Mouse (Mus musculus) layer of hippocampus, adult 18-20 months (tissue): Measurements from ENCODE around the gene Trove2. TPM values are rescaled to one million over a fixed set of nuclear protein-coding genes. Genes with fewer than 3 reads are reported as not detected.

Experiments
- DNase-seq, 2 experiments: peaks; one replicate each; pipeline ENCODE4 v3.0.0; 2022; ENCODE audit warnings: low spot score in 2 of 2
- long read RNA-seq: library from polyadenylated mRNA; stranded (forward); transcript quantifications from one replicate; pipeline ENCODE4 v2.0.0, GENCODE M21; 2021
- total RNA-seq, 2 experiments: library from RNA; stranded (reverse); gene quantifications; 2 replicates each; pipeline ENCODE4 v1.2.3; 2021

Trove2 gene
- total RNA-seq, result 10 to 100 TPM; 29.2 to 29.9 TPM
- long read RNA-seq, full-length matches to known transcripts, result 7 of 14 reads
- long read RNA-seq, partial matches to known transcripts, result 0 of 14 reads
- long read RNA-seq, other reads (novel, unspliced or antisense), result 7 of 14 reads

DNA sequence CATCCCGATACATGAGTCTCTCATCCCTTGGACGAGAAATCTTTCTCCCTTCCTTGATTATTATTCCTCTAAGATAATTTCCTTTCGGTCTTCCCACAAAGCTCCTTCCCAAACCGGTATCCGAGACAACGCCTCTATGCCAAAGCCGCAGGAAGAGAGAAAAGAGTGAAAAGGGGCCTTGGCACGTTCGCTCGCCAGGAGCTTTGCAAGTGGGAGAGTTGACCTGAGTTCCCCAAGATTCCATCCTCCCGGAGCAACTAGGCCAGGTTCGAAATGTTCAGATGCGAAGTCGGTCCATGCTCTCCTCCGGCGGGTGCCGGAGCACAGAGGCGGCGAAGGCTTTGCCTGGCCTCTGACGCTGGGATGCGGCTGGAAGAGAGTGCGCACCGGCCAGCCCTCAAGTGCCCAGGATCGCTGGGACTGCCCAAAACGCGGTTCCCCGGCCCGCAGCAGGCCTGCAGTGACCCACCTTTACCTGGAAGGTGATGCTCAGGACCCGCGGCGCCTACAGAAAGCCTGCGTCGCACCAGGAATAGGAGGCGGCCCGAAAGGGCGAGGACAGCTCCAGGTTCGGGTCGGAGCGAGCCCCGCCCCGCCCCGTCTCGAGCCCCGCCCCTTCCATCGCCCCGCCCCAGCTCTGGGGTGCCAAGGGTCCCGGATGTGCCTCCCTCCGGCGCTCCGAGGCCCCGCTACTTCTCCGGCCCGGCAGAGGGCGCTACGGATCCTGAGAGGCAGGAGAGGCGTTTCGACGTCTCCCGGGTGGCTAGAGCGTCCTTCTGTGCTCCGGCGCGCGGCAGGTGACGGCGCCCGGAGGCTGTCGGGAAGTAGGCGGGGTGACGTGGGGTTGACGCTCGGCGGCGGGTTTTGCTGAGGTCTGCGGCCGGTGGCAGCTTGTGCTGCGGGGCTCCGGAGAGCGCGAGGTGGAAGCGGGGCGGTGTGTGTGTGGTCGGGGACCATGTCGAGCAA lies at the start of gene Trove2, which contains the start of gene Uchl5:
TSS of gene Trove2 (minus strand) at position 623 of the 966 bp plus-strand sequence.
TSS of gene Uchl5 (plus strand) at position 827 of the 966 bp plus-strand sequence.
- peak; percentile 97 to 98 for DNase-seq

DNA sequence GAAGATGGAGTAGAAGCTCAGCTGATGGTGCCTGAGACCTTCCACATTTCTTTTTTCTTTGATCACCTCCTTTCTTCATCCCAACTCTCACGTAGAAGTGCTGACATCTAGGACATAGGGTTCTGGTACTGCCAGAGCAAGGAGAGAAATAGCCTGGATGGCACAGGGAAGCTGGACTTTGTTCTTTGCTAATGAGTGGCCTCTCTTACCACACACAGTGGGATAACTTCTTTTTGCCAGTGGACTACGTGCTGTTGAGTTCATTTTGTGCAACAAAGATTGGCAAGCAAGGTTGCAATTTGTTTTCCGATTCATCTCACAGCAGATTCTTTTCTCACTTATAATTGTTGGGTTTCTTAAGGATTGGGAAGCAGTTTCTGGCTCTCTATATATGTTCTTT lies 45.8 kb upstream of the Trove2 start:
- no peak for DNase-seq

DNA sequence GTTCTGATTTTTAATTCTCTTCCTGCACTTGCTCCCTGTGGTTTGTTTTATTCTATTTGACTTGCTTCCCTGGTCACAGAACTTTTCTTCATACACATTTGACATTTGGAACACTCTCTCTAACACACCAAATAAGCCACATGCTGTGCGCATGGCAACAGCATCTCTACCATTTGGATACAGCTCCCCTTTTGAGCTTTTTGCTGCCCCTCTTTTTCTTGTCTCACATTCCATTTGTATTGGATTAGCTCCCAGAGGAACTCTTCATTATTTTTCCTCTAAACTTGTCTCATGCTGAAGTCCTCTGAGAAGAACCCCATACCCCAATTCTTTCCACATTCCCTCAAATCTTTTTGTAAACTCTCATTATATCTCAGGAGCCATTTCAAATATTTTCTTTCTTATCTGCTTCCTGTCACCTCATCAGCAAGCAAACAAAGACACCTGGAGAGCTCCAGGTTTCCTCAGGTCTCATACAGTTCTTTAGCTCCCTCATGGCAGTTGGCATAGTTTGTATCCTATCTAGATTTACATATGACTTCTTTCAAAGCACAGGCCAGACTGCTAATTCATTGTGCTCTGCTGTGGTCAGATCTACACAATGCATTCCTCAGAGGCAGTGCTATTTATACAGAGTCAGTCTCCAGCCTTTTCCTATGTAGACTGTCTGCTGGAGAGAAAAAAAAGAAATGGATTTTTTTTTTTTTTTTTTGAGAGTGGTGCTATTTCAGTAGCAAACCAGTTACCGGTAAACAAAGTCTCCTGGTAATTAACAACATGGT lies 43.4 kb upstream of the Trove2 start:
- no peak for DNase-seq

DNA sequence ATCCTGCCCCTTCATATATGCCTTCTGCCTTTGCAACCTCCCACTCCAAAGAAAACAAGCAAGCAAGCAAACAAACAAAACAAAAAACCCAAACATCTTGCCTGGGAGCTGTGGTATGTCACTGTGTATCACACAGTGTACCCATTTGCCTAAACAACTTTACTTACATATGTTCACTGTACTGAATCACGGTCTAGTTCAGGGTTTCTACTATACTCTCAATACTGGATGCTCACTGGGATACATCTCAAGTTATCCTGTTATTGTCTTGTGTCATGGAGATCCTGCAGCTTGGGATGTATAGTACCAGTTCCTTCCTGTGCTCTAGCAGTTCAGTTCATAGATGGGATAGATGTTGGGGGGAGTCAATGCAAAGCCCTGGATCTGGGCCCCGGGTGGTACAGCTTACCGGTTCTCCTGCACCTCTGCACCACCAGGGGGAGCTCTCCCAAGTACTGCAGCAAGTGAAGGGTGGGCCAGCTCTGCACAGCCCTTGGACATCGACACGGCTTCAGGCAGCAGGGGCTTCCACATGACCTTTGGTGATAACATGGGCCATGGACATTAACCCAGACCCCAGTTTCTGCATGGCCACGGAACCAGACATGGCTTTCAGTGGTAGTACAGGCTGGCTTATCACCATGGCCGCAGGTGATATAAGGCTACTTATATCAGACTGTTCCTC lies 37.0 kb upstream of the Trove2 start:
- DNase-seq, result peak; percentile 44 to 82

DNA sequence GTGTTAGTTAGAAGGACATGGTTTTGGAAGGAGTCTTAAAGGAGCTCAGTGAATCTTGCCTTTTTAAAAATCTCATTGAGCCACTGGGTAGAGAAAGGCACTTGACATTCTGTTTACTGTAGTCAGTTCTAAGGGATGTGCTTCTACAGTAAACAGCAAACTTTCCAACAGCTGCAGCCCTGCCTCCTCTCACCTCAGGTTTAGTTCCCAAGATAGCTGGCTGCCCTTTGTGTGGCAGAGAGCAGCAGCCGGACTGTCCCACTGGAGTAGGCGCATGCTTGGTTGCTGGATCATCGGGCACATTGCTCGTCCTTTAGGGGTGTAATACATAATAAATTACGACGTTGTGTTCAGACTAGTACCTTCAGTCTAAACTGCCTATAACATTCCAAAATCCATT lies 32.2 kb upstream of the Trove2 start:
- DNase-seq, result no peak

DNA sequence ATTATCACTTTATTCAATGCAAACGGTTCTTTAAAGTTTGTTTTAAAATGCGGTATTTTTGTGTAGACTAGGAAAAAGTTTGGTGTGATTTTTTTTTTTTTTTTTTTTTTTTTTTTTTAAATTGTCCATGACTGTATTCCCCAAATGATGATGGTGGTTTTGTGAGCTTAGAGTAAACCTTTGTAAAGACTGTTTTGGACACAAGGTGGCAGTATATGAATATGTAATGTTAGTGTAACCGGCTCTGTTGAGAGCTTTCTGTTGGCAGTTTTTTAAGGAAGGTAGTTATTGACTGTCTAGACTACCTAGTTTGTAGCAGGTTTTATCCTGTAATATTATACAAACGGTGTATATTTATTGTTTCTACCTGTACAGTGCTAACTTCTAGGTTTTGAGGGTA lies 26.7 kb upstream of the Trove2 start:
- DNase-seq, result peak in 1 of 2 experiments; percentile 80

DNA sequence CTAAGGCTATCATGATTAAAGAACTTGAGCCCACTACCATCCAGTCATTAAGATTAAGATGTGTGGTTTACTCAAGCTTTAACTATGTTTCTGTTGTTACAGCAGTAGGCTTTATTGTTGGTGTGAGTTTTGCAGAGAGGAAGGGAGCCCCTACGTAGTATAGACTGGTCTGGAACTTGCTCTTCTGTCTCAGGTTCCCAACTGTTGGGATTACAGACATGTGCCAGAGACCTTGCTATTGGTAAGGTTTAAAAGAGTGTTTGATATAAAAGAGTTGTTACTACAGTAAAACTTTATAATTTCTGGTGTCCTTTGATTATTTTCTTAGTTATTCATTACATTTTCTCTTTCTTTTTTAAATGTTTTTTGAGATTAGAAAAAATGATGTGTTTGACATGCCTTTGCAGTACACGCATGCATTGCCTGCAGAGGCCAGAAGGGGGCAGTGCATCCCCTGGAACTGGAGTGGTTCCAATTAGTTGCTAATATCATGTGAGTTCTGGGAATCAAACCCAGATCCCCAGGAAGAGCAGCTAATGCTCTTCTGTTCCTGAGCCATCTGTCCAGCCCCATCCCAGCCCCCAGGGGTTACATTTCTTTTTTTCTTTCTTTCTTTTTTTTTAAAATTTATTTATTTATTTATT lies 11.8 kb upstream of the Trove2 start:
- no peak for DNase-seq

DNA sequence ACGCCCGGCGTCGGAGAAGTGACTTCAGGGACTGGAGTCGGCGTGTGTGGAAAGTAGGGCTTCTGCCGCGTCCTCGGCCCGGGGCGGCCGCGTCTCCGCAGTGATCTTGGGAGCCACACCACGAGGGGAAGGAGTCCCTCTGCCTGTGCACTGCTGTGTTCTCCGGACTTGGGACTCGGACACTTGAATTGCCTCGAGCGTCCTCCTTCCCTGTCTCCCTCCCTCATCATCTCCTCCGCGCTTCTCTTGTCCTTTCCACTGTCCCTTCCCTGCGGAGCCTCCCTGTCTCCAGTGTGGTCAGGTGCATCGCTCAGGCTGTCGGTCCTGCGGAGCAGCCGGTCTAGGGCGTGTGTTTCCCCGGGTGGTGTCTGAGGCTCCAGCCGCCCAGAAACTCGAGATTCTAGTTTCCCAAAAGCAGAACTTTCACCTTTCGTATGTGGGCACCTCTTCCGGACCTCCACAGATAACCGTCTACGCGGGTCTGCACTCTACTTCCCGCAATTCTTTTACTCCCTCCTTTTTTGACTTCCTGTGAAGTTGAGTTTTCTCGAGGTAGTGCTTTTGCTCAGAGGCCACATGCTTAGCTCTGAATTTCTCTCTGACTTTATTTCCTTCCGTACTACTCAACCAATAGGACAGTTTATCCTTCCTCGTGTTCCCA lies 820 bp upstream of the Trove2 start:
- no peak for DNase-seq

DNA sequence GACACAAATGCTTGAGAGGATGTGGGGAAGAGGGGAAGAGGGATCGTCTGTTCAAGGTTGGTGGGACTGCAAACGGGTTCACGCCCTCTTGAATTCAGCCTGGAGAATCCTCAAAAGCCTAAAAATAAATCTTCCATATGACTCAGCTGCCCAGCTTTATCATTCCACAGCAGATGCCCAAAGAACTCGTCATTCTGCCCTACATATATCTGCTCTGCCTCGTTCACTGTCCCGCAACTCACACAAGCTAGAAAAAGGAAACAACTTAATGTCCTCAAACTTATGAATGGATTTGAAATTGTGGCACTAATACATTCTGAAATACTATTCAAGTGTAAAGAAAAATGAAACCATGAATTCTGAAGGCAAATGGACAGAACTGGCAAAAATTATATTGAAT lies 3.0 kb downstream of the Trove2 start:
- no peak for DNase-seq

DNA sequence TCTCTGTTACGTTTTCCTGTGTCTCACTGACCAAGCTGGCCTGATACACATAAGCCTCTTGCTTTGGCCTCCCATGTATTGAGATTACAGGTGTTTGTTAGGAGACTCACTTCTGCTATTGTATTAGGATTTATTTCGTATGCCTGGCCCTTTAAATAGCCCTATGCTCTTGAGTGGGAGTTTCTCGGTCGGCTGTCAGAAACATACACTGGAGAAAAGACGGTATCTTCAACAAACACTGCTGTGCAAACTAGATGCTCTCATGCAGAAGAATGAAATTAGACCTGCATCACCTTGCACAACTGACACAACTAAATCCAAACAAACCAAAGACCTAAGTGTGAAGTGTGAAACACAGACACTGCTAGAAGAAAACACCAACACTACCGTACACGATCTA lies 3.8 kb downstream of the Trove2 start:
- no peak for DNase-seq

DNA sequence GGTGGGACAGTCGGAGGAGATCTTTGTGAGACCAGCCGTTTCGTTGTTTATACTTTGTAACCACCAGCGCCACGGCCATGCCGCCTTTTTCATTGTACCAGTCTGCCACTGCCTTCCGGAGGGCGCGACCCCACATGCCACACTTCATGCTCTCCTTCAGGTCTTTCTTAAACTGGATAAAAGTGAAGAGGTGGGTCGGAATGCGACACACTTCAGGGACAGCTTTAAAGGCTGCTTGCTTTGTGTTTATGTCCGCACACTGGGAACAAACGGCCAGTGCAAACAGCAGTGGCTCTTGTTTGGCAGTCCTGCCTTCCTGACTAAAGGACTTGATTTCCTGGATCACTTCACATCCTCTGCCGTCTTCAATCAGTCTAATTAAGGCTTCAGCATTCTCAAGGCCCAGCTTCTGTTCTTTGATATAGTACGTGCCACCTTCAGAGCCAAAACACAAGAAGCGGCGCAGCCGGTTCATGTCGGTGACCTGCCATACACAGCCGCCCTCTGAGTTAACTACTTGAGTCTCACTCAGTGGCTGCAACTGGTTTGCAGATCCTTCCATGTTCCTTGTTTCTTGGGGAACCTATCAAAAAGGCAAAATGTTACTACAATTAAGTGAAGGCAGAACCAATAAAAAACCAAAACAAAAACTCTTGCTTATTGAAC lies 6.3 kb downstream of the Trove2 start:
- DNase-seq, result no peak

DNA sequence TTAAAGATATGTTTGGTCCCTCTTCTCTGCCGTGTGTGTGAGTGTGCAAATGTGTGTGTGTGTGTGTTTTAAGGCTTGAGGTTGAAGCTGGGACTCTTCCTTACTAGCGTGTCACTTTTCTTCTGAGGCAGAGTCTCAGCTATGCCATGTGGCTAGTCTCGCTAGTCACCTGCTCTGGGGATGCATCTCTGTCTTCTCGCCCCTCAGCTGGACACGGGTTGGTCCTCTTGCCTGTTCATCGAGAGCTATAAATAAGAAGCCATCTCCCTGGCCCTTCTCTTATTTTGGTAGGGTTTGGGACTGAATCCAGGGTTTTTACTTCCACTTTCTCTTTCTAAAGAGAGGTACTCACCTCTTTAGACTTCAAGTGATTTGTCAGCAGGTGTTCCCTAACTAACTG lies 10.6 kb downstream of the Trove2 start:
- DNase-seq, result no peak

DNA sequence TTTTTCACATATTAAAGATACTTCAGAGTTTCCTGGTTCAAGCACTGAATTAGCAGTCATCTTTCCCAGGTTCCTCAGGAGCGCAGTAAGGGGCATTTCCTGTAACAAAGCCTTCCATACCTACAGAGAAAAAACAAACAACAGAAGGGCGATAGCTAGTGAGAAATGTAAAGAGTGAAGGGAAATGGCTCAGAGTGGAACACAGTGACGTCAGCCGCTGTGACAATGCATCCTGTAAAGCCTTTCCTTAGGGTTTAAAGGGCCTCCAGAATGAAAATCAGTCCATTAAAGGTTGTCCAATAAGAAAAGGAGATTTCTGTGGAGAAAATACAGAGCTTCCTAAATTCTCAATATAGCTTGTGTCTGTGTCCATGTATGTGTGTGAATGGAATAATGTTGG lies 11.1 kb downstream of the Trove2 start:
- no peak for DNase-seq

DNA sequence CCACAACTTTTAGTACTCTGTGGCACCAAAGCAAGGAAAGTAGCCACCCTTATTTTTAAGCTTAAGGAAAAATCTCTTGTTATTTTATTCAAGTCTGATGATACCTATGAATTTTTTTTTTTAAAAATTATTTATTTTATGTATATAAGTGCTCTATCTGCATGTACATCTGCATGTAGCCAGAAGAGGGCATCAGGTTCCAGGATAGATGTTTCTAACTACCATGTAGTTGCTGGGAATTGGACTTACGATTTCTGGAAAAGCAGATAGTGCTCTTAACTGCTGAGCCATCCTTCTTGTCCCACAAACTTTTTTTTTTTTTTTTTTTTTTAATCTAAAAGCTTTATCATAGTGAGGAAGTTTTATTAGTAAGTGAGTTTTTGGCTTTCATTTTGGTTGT lies 12.4 kb downstream of the Trove2 start:
- DNase-seq, result no peak

DNA sequence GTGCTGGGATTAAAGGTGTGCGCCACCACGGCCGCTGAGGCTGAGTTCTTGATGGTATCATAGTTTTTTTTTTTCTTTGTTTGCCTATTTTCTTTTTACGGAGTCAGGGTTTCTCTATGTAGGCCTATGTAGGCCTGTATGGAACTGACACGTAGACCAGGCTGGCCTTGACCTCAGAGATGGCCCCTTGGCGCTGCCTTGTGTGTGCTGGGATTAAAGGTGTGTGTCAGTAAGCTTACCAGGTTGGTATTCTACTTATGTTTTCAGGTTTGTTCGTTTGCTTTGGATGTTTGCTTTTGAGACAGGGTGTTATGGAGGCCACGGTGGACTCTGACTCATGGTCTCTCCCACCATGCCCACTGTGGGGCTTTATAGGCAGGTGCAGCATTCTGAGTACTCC lies 14.7 kb downstream of the Trove2 start:
- no peak for DNase-seq

DNA sequence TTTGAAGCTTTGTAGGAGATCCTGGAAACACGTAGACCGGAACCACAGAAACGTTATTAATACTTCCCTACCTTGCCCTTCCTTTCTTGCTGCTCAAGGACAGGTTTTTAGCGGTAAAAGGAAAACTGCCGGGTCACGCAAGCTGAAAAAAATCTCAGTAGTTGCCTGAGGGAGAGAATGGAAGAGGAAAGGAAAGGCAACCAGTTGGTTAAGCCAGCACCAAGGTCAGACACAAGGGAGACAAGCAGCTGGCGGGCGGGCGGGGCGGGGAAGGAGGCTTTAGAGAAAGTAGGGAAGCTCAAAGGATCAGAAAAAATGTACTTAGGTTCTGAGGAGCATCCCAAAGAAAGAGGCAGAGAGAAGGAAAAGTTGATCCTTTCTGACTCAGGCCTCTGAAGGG lies 31.0 kb downstream of the Trove2 start:
- DNase-seq, result no peak

DNA sequence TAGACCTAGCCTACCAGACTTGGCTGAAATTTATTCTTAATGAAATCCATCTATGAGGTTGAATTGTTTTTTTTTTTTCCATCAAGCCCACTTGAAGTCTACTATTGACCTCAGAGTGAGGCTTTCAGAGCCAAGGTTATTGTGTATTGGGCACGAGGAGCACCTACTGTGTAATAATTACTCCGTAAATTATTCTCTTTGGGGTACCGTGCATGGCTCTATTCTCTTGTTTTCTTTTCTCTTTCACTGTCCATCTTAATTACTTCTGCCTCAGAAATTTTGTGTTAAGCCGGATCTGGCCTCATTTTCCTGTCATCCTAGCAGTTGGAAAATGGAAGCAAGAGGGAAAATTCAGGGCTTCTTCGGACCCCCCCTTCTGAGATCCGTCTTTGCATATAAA lies 34.7 kb downstream of the Trove2 start:
- DNase-seq, result no peak

DNA sequence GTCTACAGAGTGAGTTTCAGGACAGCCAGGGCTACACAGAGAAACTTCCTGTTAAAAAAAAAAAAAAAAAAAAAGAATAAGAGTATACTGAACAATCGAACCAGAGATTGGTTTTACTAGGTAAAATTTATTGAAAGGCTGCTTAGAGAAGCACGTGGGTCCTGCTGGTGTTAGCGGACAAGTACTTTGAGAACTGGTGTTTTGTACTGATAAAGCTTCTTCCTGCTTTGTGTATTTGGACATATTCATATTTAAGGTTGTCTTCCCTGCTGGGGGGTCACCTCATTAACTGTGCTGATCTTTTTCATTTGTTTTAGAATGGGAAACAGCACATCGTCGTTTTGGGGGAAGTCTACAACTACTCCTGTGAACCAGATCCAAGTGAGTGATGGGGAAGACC lies 35.5 kb downstream of the Trove2 start:
- DNase-seq, result no peak

DNA sequence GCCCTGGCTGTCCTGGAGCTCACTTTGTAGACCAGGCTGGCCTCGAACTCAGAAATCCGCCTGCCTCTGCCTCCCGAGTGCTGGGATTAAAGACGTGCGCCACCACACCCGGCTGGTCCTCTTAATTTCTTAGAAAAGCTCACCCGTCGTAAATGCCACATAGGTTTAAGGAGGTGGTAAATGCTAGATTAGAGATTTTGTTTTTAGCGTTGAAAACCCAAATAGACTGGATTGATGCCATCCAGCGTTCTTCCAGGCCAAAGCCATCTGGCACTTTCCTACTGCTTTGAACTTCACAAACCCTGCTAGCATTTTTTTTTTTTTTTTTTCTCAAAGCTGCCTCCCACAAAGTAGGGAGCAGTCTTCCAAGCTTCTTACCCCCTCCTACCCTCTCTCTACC lies 36.3 kb downstream of the Trove2 start:
- peak in 1 of 2 experiments; percentile 50 for DNase-seq
